Mouse (Mus musculus): ENCODE measurements around the gene Ncf2. TPM values are rescaled to one million over a fixed set of nuclear protein-coding genes. Genes with fewer than 3 reads are reported as not detected.

Gene Ncf2
- polyA plus RNA-seq, 1 experiment, result 29.7 TPM

GRCm38 (mm10) chr1:152819558-152819957, 19.6 kb downstream of the Ncf2 start:
- no peak for DNase-seq (ENCODE audit: low read depth in 1 of 2, low spot score in 2 of 2)
- no peak overlapping the region for H3K4me3 ChIP-seq (ENCODE audit: extremely low read depth, insufficient read depth, insufficient read length)
- WGBS, result 64% methylated on average over 6 of the region's 6 CpGs
- peaks cover 25% of the 10 kb centered on the region; the same call in 1 of the 2 replicates for H3K36me3 ChIP-seq (ENCODE audit: control insufficient read depth, insufficient read depth, low read length)
- TF ChIP-seq POLR2A (IDR thresholded peaks at IDR 0.05; ENCODE audit: low read depth, low read length), result no peak
- TF ChIP-seq CTCF (IDR thresholded peaks at IDR 0.05; ENCODE audit: extremely low read depth, insufficient read depth, insufficient read length, insufficient replicate concordance), result no peak
- no peaks in the 10 kb centered on the region for H3K27me3 ChIP-seq (ENCODE audit: control insufficient read depth, insufficient read depth, low read length)
- H3K4me1 ChIP-seq (ENCODE audit: control insufficient read depth, insufficient read depth, insufficient read length), result peaks cover 32% of the 10 kb centered on the region
- H3K27ac ChIP-seq (ENCODE audit: insufficient read depth, low read length), result no peak overlapping the region

GRCm38 (mm10) chr1:152820911-152821695, 21.1 kb downstream of the Ncf2 start:
- Histone ChIP-seq H3K4me1 (ENCODE audit: control insufficient read depth, insufficient read depth, insufficient read length) (peaks cover 27% of the 10 kb centered on the region), H3K27ac (ENCODE audit: insufficient read depth, low read length) (no peak overlapping the region), H3K36me3 (ENCODE audit: control insufficient read depth, insufficient read depth, low read length) (peaks cover 33% of the 10 kb centered on the region), H3K4me3 (ENCODE audit: extremely low read depth, insufficient read depth, insufficient read length) (no peak overlapping the region), H3K27me3 (ENCODE audit: control insufficient read depth, insufficient read depth, low read length) (no peaks in the 10 kb centered on the region)
- no peak for DNase-seq (ENCODE audit: low read depth in 1 of 2, low spot score in 2 of 2)
- TF ChIP-seq POLR2A (IDR thresholded peaks at IDR 0.05; ENCODE audit: low read depth, low read length) (no peak), CTCF (IDR thresholded peaks at IDR 0.05; ENCODE audit: extremely low read depth, insufficient read depth, insufficient read length, insufficient replicate concordance) (no peak)
- WGBS, result 88% methylated on average over 7 of the region's 7 CpGs

GRCm38 (mm10) chr1:152821746-152822145, 21.8 kb downstream of the Ncf2 start:
- Histone ChIP-seq H3K36me3 (ENCODE audit: control insufficient read depth, insufficient read depth, low read length) (peaks cover 37% of the 10 kb centered on the region), H3K4me1 (ENCODE audit: control insufficient read depth, insufficient read depth, insufficient read length) (peaks cover 20% of the 10 kb centered on the region), H3K27me3 (ENCODE audit: control insufficient read depth, insufficient read depth, low read length) (no peaks in the 10 kb centered on the region), H3K27ac (ENCODE audit: insufficient read depth, low read length) (no peak overlapping the region), H3K4me3 (ENCODE audit: extremely low read depth, insufficient read depth, insufficient read length) (no peak overlapping the region)
- TF ChIP-seq POLR2A (IDR thresholded peaks at IDR 0.05; ENCODE audit: low read depth, low read length) (no peak), CTCF (IDR thresholded peaks at IDR 0.05; ENCODE audit: extremely low read depth, insufficient read depth, insufficient read length, insufficient replicate concordance) (no peak)
- DNase-seq (ENCODE audit: low read depth in 1 of 2, low spot score in 2 of 2), result no peak
- 88% methylated on average over 4 of the region's 4 CpGs for WGBS

- Histone ChIP-seq H3K27ac (ENCODE audit: insufficient read depth, low read length) (no peak overlapping the region), H3K4me1 (ENCODE audit: control insufficient read depth, insufficient read depth, insufficient read length) (peaks cover 6% of the 10 kb centered on the region), H3K4me3 (ENCODE audit: extremely low read depth, insufficient read depth, insufficient read length) (no peak overlapping the region), H3K27me3 (ENCODE audit: control insufficient read depth, insufficient read depth, low read length) (no peaks in the 10 kb centered on the region), H3K36me3 (ENCODE audit: control insufficient read depth, insufficient read depth, low read length) (peaks cover 37% of the 10 kb centered on the region)
- DNase-seq (ENCODE audit: low read depth in 1 of 2, low spot score in 2 of 2), result no peak
- TF ChIP-seq CTCF (IDR thresholded peaks at IDR 0.05; ENCODE audit: extremely low read depth, insufficient read depth, insufficient read length, insufficient replicate concordance), result no peak
- TF ChIP-seq POLR2A (IDR thresholded peaks at IDR 0.05; ENCODE audit: low read depth, low read length), result no peak
- 89% methylated on average over 9 of the region's 9 CpGs for WGBS
Observed at GRCm38 (mm10) chr1:152824206-152824605, 24.2 kb downstream of the Ncf2 start.

- H3K36me3 ChIP-seq (ENCODE audit: control insufficient read depth, insufficient read depth, low read length), result peaks cover 34% of the 10 kb centered on the region
- H3K27me3 ChIP-seq (ENCODE audit: control insufficient read depth, insufficient read depth, low read length), result no peaks in the 10 kb centered on the region
- H3K4me1 ChIP-seq (ENCODE audit: control insufficient read depth, insufficient read depth, insufficient read length), result no peaks in the 10 kb centered on the region; the same call in 1 of the 2 replicates
- no peak for TF ChIP-seq CTCF (IDR thresholded peaks at IDR 0.05; ENCODE audit: extremely low read depth, insufficient read depth, insufficient read length, insufficient replicate concordance)
- TF ChIP-seq POLR2A (IDR thresholded peaks at IDR 0.05; ENCODE audit: low read depth, low read length), result no peak
- H3K27ac ChIP-seq (ENCODE audit: insufficient read depth, low read length), result no peak overlapping the region
- no peak overlapping the region for H3K4me3 ChIP-seq (ENCODE audit: extremely low read depth, insufficient read depth, insufficient read length)
- DNase-seq (ENCODE audit: low read depth in 1 of 2, low spot score in 2 of 2), result no peak
- WGBS, result 91% methylated on average over 5 of the region's 5 CpGs
Observed at GRCm38 (mm10) chr1:152826446-152826845, 26.5 kb downstream of the Ncf2 start.

GRCm38 (mm10) chr1:152828168-152828567, 28.2 kb downstream of the Ncf2 start:
- 92% methylated on average over 5 of the region's 5 CpGs for WGBS
- no peak overlapping the region for H3K27ac ChIP-seq (ENCODE audit: insufficient read depth, low read length)
- no peak overlapping the region for H3K4me3 ChIP-seq (ENCODE audit: extremely low read depth, insufficient read depth, insufficient read length)
- no peaks in the 10 kb centered on the region for H3K4me1 ChIP-seq (ENCODE audit: control insufficient read depth, insufficient read depth, insufficient read length)
- no peaks in the 10 kb centered on the region for H3K27me3 ChIP-seq (ENCODE audit: control insufficient read depth, insufficient read depth, low read length)
- H3K36me3 ChIP-seq (ENCODE audit: control insufficient read depth, insufficient read depth, low read length), result peaks cover 32% of the 10 kb centered on the region
- no peak for DNase-seq (ENCODE audit: low read depth in 1 of 2, low spot score in 2 of 2)
- TF ChIP-seq POLR2A (IDR thresholded peaks at IDR 0.05; ENCODE audit: low read depth, low read length) (no peak), CTCF (IDR thresholded peaks at IDR 0.05; ENCODE audit: extremely low read depth, insufficient read depth, insufficient read length, insufficient replicate concordance) (no peak)
